Mouse (Mus musculus): ENCODE measurements around the gene Fahd1. TPM values are rescaled to one million over a fixed set of nuclear protein-coding genes. Genes with fewer than 3 reads are reported as not detected.

Fahd1 gene
- polyA plus RNA-seq, 1 experiment from 2014 or later, result 36.5 TPM

- ATAC-seq (ENCODE audit: insufficient read depth, low FRiP score), result no peak
- Histone ChIP-seq H3K9me3 (replicated peaks; ENCODE audit: control insufficient read depth, low read length) (no peaks in the 10 kb centered on the region), H3K9ac (ENCODE audit: low read length) (no peak overlapping the region), H3K27ac (ENCODE audit: low read length) (no peak overlapping the region), H3K27me3 (ENCODE audit: control insufficient read depth, insufficient read depth, low read length) (no peaks in the 10 kb centered on the region), H3K4me2 (ENCODE audit: low read depth, low read length) (no peak overlapping the region), H3K4me3 (replicated peaks; ENCODE audit: low read length) (no peak overlapping the region), H3K4me1 (ENCODE audit: control insufficient read depth, insufficient read depth, low read length) (peaks cover 6% of the 10 kb centered on the region; the same call in 1 of the 2 replicates), H3K36me3 (ENCODE audit: control insufficient read depth, insufficient read depth, low read length) (no peaks in the 10 kb centered on the region)
- 56% methylated on average over 1 of the region's 1 CpGs for WGBS
These were observed 24.2 kb upstream of the Fahd1 start for GRCm38 (mm10) chr17:24874405-24874745.

- Histone ChIP-seq H3K27me3 (ENCODE audit: control insufficient read depth, insufficient read depth, low read length) (no peaks in the 10 kb centered on the region), H3K9ac (ENCODE audit: low read length) (no peak overlapping the region), H3K36me3 (ENCODE audit: control insufficient read depth, insufficient read depth, low read length) (no peaks in the 10 kb centered on the region), H3K27ac (ENCODE audit: low read length) (no peak overlapping the region), H3K9me3 (replicated peaks; ENCODE audit: control insufficient read depth, low read length) (no peaks in the 10 kb centered on the region), H3K4me1 (ENCODE audit: control insufficient read depth, insufficient read depth, low read length) (peaks cover 6% of the 10 kb centered on the region; the same call in 1 of the 2 replicates), H3K4me2 (ENCODE audit: low read depth, low read length) (no peak overlapping the region), H3K4me3 (replicated peaks; ENCODE audit: low read length) (no peak overlapping the region)
- ATAC-seq (ENCODE audit: insufficient read depth, low FRiP score), result no peak
- 46% methylated on average over 4 of the region's 4 CpGs for WGBS
These were observed 23.7 kb upstream of the Fahd1 start for GRCm38 (mm10) chr17:24873695-24874404.

GRCm38 (mm10) chr17:24867914-24868313, 17.8 kb upstream of the Fahd1 start:
- H3K9ac ChIP-seq (ENCODE audit: low read length), result no peak overlapping the region
- H3K27me3 ChIP-seq (ENCODE audit: control insufficient read depth, insufficient read depth, low read length), result no peaks in the 10 kb centered on the region
- H3K9me3 ChIP-seq (replicated peaks; ENCODE audit: control insufficient read depth, low read length), result no peaks in the 10 kb centered on the region
- WGBS, result 90% methylated on average over 10 of the region's 10 CpGs
- ATAC-seq (ENCODE audit: insufficient read depth, low FRiP score), result no peak
- H3K4me3 ChIP-seq (replicated peaks; ENCODE audit: low read length), result no peak overlapping the region
- no peak overlapping the region for H3K27ac ChIP-seq (ENCODE audit: low read length)
- no peaks in the 10 kb centered on the region for H3K4me1 ChIP-seq (ENCODE audit: control insufficient read depth, insufficient read depth, low read length)
- no peaks in the 10 kb centered on the region for H3K36me3 ChIP-seq (ENCODE audit: control insufficient read depth, insufficient read depth, low read length)
- H3K4me2 ChIP-seq (ENCODE audit: low read depth, low read length), result no peak overlapping the region

GRCm38 (mm10) chr17:24865776-24866175, 15.6 kb upstream of the Fahd1 start, which contains the start of gene Igfals:
Gene Igfals (plus strand): TSS chr17:24865997.
- Histone ChIP-seq H3K4me1 (ENCODE audit: control insufficient read depth, insufficient read depth, low read length) (no peaks in the 10 kb centered on the region), H3K27ac (ENCODE audit: low read length) (no peak within 1 kb of the TSS), H3K27me3 (ENCODE audit: control insufficient read depth, insufficient read depth, low read length) (no peaks in the 10 kb centered on the region), H3K9me3 (replicated peaks; ENCODE audit: control insufficient read depth, low read length) (no peaks in the 10 kb centered on the region), H3K4me2 (ENCODE audit: low read depth, low read length) (no peak within 1 kb of the TSS), H3K36me3 (ENCODE audit: control insufficient read depth, insufficient read depth, low read length) (peaks cover 7% of the 10 kb centered on the region; the same call in 1 of the 2 replicates), H3K9ac (ENCODE audit: low read length) (no peak within 1 kb of the TSS), H3K4me3 (replicated peaks; ENCODE audit: low read length) (no peak within 1 kb of the TSS)
- ATAC-seq (ENCODE audit: insufficient read depth, low FRiP score), result no peak
- 87% methylated on average over 8 of the region's 8 CpGs for WGBS

GRCm38 (mm10) chr17:24861785-24862184, 11.6 kb upstream of the Fahd1 start:
- Histone ChIP-seq H3K4me2 (ENCODE audit: low read depth, low read length) (no peak overlapping the region), H3K27ac (ENCODE audit: low read length) (no peak overlapping the region), H3K4me1 (ENCODE audit: control insufficient read depth, insufficient read depth, low read length) (no peaks in the 10 kb centered on the region), H3K4me3 (replicated peaks; ENCODE audit: low read length) (no peak overlapping the region), H3K27me3 (ENCODE audit: control insufficient read depth, insufficient read depth, low read length) (no peaks in the 10 kb centered on the region), H3K9me3 (replicated peaks; ENCODE audit: control insufficient read depth, low read length) (no peaks in the 10 kb centered on the region), H3K36me3 (ENCODE audit: control insufficient read depth, insufficient read depth, low read length) (peaks cover 7% of the 10 kb centered on the region; the same call in 1 of the 2 replicates), H3K9ac (ENCODE audit: low read length) (no peak overlapping the region)
- 94% methylated on average over 3 of the region's 3 CpGs for WGBS
- ATAC-seq (ENCODE audit: insufficient read depth, low FRiP score), result no peak

GRCm38 (mm10) chr17:24860076-24860475, 9.9 kb upstream of the Fahd1 start:
- no peak for ATAC-seq (ENCODE audit: insufficient read depth, low FRiP score)
- Histone ChIP-seq H3K36me3 (ENCODE audit: control insufficient read depth, insufficient read depth, low read length) (peaks cover 7% of the 10 kb centered on the region; the same call in 1 of the 2 replicates), H3K4me1 (ENCODE audit: control insufficient read depth, insufficient read depth, low read length) (no peaks in the 10 kb centered on the region), H3K4me2 (ENCODE audit: low read depth, low read length) (no peak overlapping the region), H3K4me3 (replicated peaks; ENCODE audit: low read length) (no peak overlapping the region), H3K27me3 (ENCODE audit: control insufficient read depth, insufficient read depth, low read length) (no peaks in the 10 kb centered on the region), H3K9ac (ENCODE audit: low read length) (no peak overlapping the region), H3K27ac (ENCODE audit: low read length) (no peak overlapping the region), H3K9me3 (replicated peaks; ENCODE audit: control insufficient read depth, low read length) (no peaks in the 10 kb centered on the region)
- WGBS, result 92% methylated on average over 8 of the region's 8 CpGs

GRCm38 (mm10) chr17:24858967-24859366, 8.8 kb upstream of the Fahd1 start:
- Histone ChIP-seq H3K27me3 (ENCODE audit: control insufficient read depth, insufficient read depth, low read length) (no peaks in the 10 kb centered on the region), H3K36me3 (ENCODE audit: control insufficient read depth, insufficient read depth, low read length) (peaks cover 7% of the 10 kb centered on the region; the same call in 1 of the 2 replicates), H3K9me3 (replicated peaks; ENCODE audit: control insufficient read depth, low read length) (no peaks in the 10 kb centered on the region), H3K4me1 (ENCODE audit: control insufficient read depth, insufficient read depth, low read length) (no peaks in the 10 kb centered on the region), H3K4me3 (replicated peaks; ENCODE audit: low read length) (no peak overlapping the region), H3K9ac (ENCODE audit: low read length) (no peak overlapping the region), H3K4me2 (ENCODE audit: low read depth, low read length) (no peak overlapping the region), H3K27ac (ENCODE audit: low read length) (no peak overlapping the region)
- 82% methylated on average over 6 of the region's 6 CpGs for WGBS
- no peak for ATAC-seq (ENCODE audit: insufficient read depth, low FRiP score)

GRCm38 (mm10) chr17:24857831-24858470, 7.8 kb upstream of the Fahd1 start:
- H3K4me1 ChIP-seq (ENCODE audit: control insufficient read depth, insufficient read depth, low read length), result no peaks in the 10 kb centered on the region
- H3K27ac ChIP-seq (ENCODE audit: low read length), result no peak overlapping the region
- H3K4me2 ChIP-seq (ENCODE audit: low read depth, low read length), result no peak overlapping the region
- no peak for ATAC-seq (ENCODE audit: insufficient read depth, low FRiP score)
- peaks cover 7% of the 10 kb centered on the region; the same call in 1 of the 2 replicates for H3K36me3 ChIP-seq (ENCODE audit: control insufficient read depth, insufficient read depth, low read length)
- H3K27me3 ChIP-seq (ENCODE audit: control insufficient read depth, insufficient read depth, low read length), result no peaks in the 10 kb centered on the region
- no peak overlapping the region for H3K4me3 ChIP-seq (replicated peaks; ENCODE audit: low read length)
- 82% methylated on average over 8 of the region's 8 CpGs for WGBS
- no peak overlapping the region for H3K9ac ChIP-seq (ENCODE audit: low read length)
- no peaks in the 10 kb centered on the region for H3K9me3 ChIP-seq (replicated peaks; ENCODE audit: control insufficient read depth, low read length)

GRCm38 (mm10) chr17:24856589-24856988, 6.4 kb upstream of the Fahd1 start:
- Histone ChIP-seq H3K27ac (ENCODE audit: low read length) (no peak overlapping the region), H3K4me1 (ENCODE audit: control insufficient read depth, insufficient read depth, low read length) (no peaks in the 10 kb centered on the region), H3K4me3 (replicated peaks; ENCODE audit: low read length) (no peak overlapping the region), H3K27me3 (ENCODE audit: control insufficient read depth, insufficient read depth, low read length) (no peaks in the 10 kb centered on the region), H3K9ac (ENCODE audit: low read length) (no peak overlapping the region), H3K4me2 (ENCODE audit: low read depth, low read length) (no peak overlapping the region), H3K36me3 (ENCODE audit: control insufficient read depth, insufficient read depth, low read length) (peaks cover 5% of the 10 kb centered on the region; the same call in 1 of the 2 replicates), H3K9me3 (replicated peaks; ENCODE audit: control insufficient read depth, low read length) (no peaks in the 10 kb centered on the region)
- 89% methylated on average over 13 of the region's 13 CpGs for WGBS
- no peak for ATAC-seq (ENCODE audit: insufficient read depth, low FRiP score)

Measured in stomach, embryonic 16.5 days (tissue).